Mouse (Mus musculus): Measurements from ENCODE around the gene Olfr328.
"Not testable (repeated sequence)": the region's sequence is repeated elsewhere in the genome, so short reads cannot be mapped to it uniquely, and the experiment has no call there.

Gene Olfr328

GRCm38 (mm10) chr11:58555536-58555935 lies at the start of gene Olfr328:
Olfr328 (minus strand) TSS chr11:58555636.
- no peak for DNase-seq (ENCODE audit: low spot score)

- no peak for DNase-seq (ENCODE audit: low spot score)
Observed at GRCm38 (mm10) chr11:58605228-58605627, 49.8 kb upstream of the Olfr328 start.

- no peak for DNase-seq (ENCODE audit: low spot score)
Observed at GRCm38 (mm10) chr11:58604688-58605087, 49.3 kb upstream of the Olfr328 start.

- DNase-seq (ENCODE audit: low spot score): no peak
Observed at GRCm38 (mm10) chr11:58602800-58603560, 47.5 kb upstream of the Olfr328 start.

- DNase-seq (ENCODE audit: low spot score): no peak
Observed at GRCm38 (mm10) chr11:58602062-58602461, 46.6 kb upstream of the Olfr328 start.

- no peak for DNase-seq (ENCODE audit: low spot score)
Observed at GRCm38 (mm10) chr11:58597837-58598236, 42.4 kb upstream of the Olfr328 start.

- DNase-seq (ENCODE audit: low spot score): no peak
Observed at GRCm38 (mm10) chr11:58594814-58595213, 39.4 kb upstream of the Olfr328 start, which contains the start of gene Olfr324. Olfr324 (plus strand) TSS chr11:58595114.

- no peak for DNase-seq (ENCODE audit: low spot score)
Observed at GRCm38 (mm10) chr11:58588620-58589250, 33.3 kb upstream of the Olfr328 start.

- no peak for DNase-seq (ENCODE audit: low spot score)
Observed at GRCm38 (mm10) chr11:58587898-58588348, 32.5 kb upstream of the Olfr328 start.

GRCm38 (mm10) chr11:58578636-58579035 lies 23.2 kb upstream of the Olfr328 start:
- DNase-seq (ENCODE audit: low spot score): no peak

GRCm38 (mm10) chr11:58577430-58577829 lies 22.0 kb upstream of the Olfr328 start, which contains the start of gene Olfr325:
Olfr325 (plus strand) TSS chr11:58577730.
- DNase-seq (ENCODE audit: low spot score): no peak

- DNase-seq (ENCODE audit: low spot score): no peak
Observed at GRCm38 (mm10) chr11:58570405-58570804, 15.0 kb upstream of the Olfr328 start, which contains the start of gene Olfr224. Olfr224 (minus strand) TSS chr11:58570553.

GRCm38 (mm10) chr11:58546322-58546721 lies 9.1 kb downstream of the Olfr328 start, which contains the start of gene Olfr329-ps:
Olfr329-ps (minus strand) TSS chr11:58546422.
- DNase-seq (ENCODE audit: low spot score): no peak

GRCm38 (mm10) chr11:58534736-58535135 lies 20.7 kb downstream of the Olfr328 start, which contains the start of gene Olfr330:
Olfr330 (minus strand) TSS chr11:58534836.
- not testable (repeated sequence) for DNase-seq (ENCODE audit: low spot score)

GRCm38 (mm10) chr11:58519756-58520155 lies 35.7 kb downstream of the Olfr328 start:
- DNase-seq (ENCODE audit: low spot score): not testable (repeated sequence)

GRCm38 (mm10) chr11:58518916-58519315 lies 36.5 kb downstream of the Olfr328 start:
- peak; percentile 47 for DNase-seq (ENCODE audit: low spot score)

GRCm38 (mm10) chr11:58509058-58509457 lies 46.4 kb downstream of the Olfr328 start:
- not testable (repeated sequence) for DNase-seq (ENCODE audit: low spot score)

GRCm38 (mm10) chr11:58502472-58502871 lies 53.0 kb downstream of the Olfr328 start, which contains the start of gene Olfr331:
Olfr331 (minus strand) TSS chr11:58502572.
- DNase-seq (ENCODE audit: low spot score): not testable (repeated sequence)
